Comparison of ENCODE assay signal across 24 mouse cellular contexts in the genomic region with DNA sequence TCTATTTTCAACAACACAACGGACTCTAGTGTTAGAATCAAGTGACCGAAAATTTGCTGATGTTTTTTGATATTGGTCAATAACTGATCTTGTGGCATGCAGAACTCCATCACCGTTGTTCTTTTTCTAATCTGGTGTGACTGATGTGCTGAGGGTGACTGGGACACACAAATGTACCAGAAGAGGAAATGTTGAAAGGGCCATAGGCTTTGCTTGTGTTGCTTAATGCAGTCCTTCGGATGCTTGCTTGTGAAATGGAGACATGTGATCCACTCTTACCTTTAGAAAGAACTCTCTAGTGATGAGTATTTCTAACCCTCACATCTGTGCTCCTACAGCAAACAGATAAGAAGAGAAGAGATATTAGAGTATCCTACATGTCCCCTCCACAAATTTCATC.
"Had no signal": no experiment of that assay in that cellular context is flagged by ENCODE, and none has a peak within 500 bp of the region (broad histone marks: within the 10 kb centered on the region; RNA-seq: fewer than 3 reads in every experiment).

No protein-coding gene starts in this region.

- H3K27ac ChIP-seq: heart, embryonic 10.5 days; hindbrain, embryonic 10.5 days; hindbrain, embryonic 12.5 days; hindbrain, embryonic 14.5 days; intestine, embryonic 15.5 days; left cerebral cortex, adult 2 months; limb, embryonic 10.5 days; limb, embryonic 12.5 days had no signal

- H3K4me2 ChIP-seq: heart, embryonic 12.5 days; hindbrain, embryonic 12.5 days; hindbrain, embryonic 14.5 days; intestine, embryonic 15.5 days; limb, embryonic 12.5 days had no signal

- ATAC-seq: hindbrain, embryonic 16.5 days; inflammation-experienced regulatory T-cells, adult 6 months; intestine, embryonic 15.5 days; intestine, postnatal 0 days had no signal

- H3K4me3 ChIP-seq: heart, embryonic 10.5 days; heart, embryonic 12.5 days; hindbrain, embryonic 10.5 days; hindbrain, embryonic 12.5 days; intestine, embryonic 15.5 days; left cerebral cortex, adult 2 months; limb, embryonic 10.5 days; limb, embryonic 12.5 days had no signal

- H3K9ac ChIP-seq: heart, embryonic 12.5 days; hindbrain, embryonic 12.5 days; hindbrain, embryonic 14.5 days; intestine, embryonic 15.5 days; limb, embryonic 12.5 days had no signal

- H3K36me3 ChIP-seq: heart, embryonic 10.5 days; heart, embryonic 12.5 days; hindbrain, embryonic 10.5 days; hindbrain, embryonic 12.5 days; intestine, embryonic 15.5 days; limb, embryonic 10.5 days; limb, embryonic 12.5 days had no signal

- DNase-seq: gastrocnemius, postnatal 14 days; gastrocnemius, postnatal 36 days; heart, adult 18-20 months; heart, postnatal 10 days; heart, postnatal 4 days; kidney, adult 18-20 months; kidney, adult 8-10 months; kidney, postnatal 10 days; kidney, postnatal 25 days; kidney, postnatal 4 days; layer of hippocampus, adult 9-11 months; liver had no signal

- H3K27me3 ChIP-seq: heart, embryonic 12.5 days; hindbrain, embryonic 12.5 days; intestine, embryonic 15.5 days; limb, embryonic 12.5 days had no signal

- H3K9me3 ChIP-seq: heart, embryonic 10.5 days; heart, embryonic 12.5 days; hindbrain, embryonic 10.5 days; hindbrain, embryonic 12.5 days; intestine, embryonic 15.5 days; limb, embryonic 10.5 days had no signal

- H3K4me1 ChIP-seq: hindbrain, embryonic 10.5 days; hindbrain, embryonic 12.5 days; intestine, embryonic 15.5 days; limb, embryonic 10.5 days; limb, embryonic 12.5 days had no signal
